Mouse (Mus musculus): Measurements from ENCODE around the gene Itpr1.
A peak's percentile ranks its signal among the peaks of the same experiment; 100 is the strongest.

Itpr1 gene

GRCm38 (mm10) chr6:108282621-108283020 is 69.7 kb downstream of the Itpr1 start:
- DNase-seq = no peak

- DNase-seq = no peak
Observed at GRCm38 (mm10) chr6:108284688-108285087, 71.8 kb downstream of the Itpr1 start.

GRCm38 (mm10) chr6:108288979-108289378 is 76.1 kb downstream of the Itpr1 start:
- DNase-seq = peak in 1 of 2 experiments; percentile 7

- DNase-seq = no peak
Observed at GRCm38 (mm10) chr6:108290978-108291377, 78.1 kb downstream of the Itpr1 start.

GRCm38 (mm10) chr6:108291556-108291955 is 78.7 kb downstream of the Itpr1 start:
- DNase-seq = no peak

GRCm38 (mm10) chr6:108301856-108302255 is 89.0 kb downstream of the Itpr1 start:
- DNase-seq = no peak

- no peak for DNase-seq
Observed at GRCm38 (mm10) chr6:108303619-108304567, 91.0 kb downstream of the Itpr1 start.

GRCm38 (mm10) chr6:108305171-108305779 is 92.4 kb downstream of the Itpr1 start:
- peak in 1 of 2 experiments; percentile 9 for DNase-seq

GRCm38 (mm10) chr6:108306240-108306639 is 93.3 kb downstream of the Itpr1 start:
- peak; percentile 13 to 16 for DNase-seq

- DNase-seq = no peak
Observed at GRCm38 (mm10) chr6:108306910-108307584, 94.2 kb downstream of the Itpr1 start.

- peak in 1 of 2 experiments; percentile 7 for DNase-seq
Observed at GRCm38 (mm10) chr6:108307770-108308169, 94.9 kb downstream of the Itpr1 start.

GRCm38 (mm10) chr6:108309391-108310182 is 96.7 kb downstream of the Itpr1 start:
- no peak for DNase-seq

GRCm38 (mm10) chr6:108313056-108313455 is 100.2 kb downstream of the Itpr1 start:
- no peak for DNase-seq

GRCm38 (mm10) chr6:108313997-108314396 is 101.1 kb downstream of the Itpr1 start:
- no peak for DNase-seq

GRCm38 (mm10) chr6:108316268-108316824 is 103.5 kb downstream of the Itpr1 start:
- no peak for DNase-seq

- no peak for DNase-seq
Observed at GRCm38 (mm10) chr6:108316951-108317350, 104.1 kb downstream of the Itpr1 start.

- DNase-seq = peak; percentile 50 to 67
Observed at GRCm38 (mm10) chr6:108321653-108322052, 108.8 kb downstream of the Itpr1 start.

- no peak for DNase-seq
Observed at GRCm38 (mm10) chr6:108324464-108325025, 111.6 kb downstream of the Itpr1 start.

- no peak for DNase-seq
Observed at GRCm38 (mm10) chr6:108325400-108325799, 112.5 kb downstream of the Itpr1 start.

GRCm38 (mm10) chr6:108325948-108326411 is 113.1 kb downstream of the Itpr1 start:
- DNase-seq = no peak

GRCm38 (mm10) chr6:108326751-108327161 is 113.9 kb downstream of the Itpr1 start:
- DNase-seq = peak in 1 of 2 experiments; percentile 7

- DNase-seq = no peak
Observed at GRCm38 (mm10) chr6:108327561-108327960, 114.7 kb downstream of the Itpr1 start.

Measured in cerebellum, postnatal 10 days (tissue).